Mouse (Mus musculus) CH12.LX (cell line): ENCODE data around the gene Slc5a4b. TPM values are rescaled to one million over a fixed set of nuclear protein-coding genes. Genes with fewer than 3 reads are reported as not detected.

Experiments
- DNase-seq: peaks from one replicate; pipeline ENCODE4 v3.0.0-alpha.2; 2013; ENCODE audit errors: extremely low read depth
- H3K27ac ChIP-seq: 2 replicates; pipeline ENCODE4 v1.5.1; 2012; ENCODE audit warnings: low read depth, mild to moderate bottlenecking, control low read depth, moderate library complexity; ENCODE audit not compliant: insufficient read depth
- H3K27me3 ChIP-seq: replicated peaks from 2 replicates; pipeline ENCODE3; 2012; ENCODE audit warnings: inconsistent platforms
- H3K36me3 ChIP-seq, 2 experiments: replicated peaks in 1 of 2; 2 replicates each; pipeline versions ENCODE3 to v1.6.1; 2012; ENCODE audit warnings: inconsistent platforms in 1 of 2, low read length in 1 of 2, mild to moderate bottlenecking in 1 of 2, mixed read lengths in 1 of 2, moderate library complexity in 1 of 2; ENCODE audit not compliant: control insufficient read depth in 1 of 2, insufficient read depth in 1 of 2
- H3K4me1 ChIP-seq, 2 experiments: 2 replicates each; pipeline ENCODE4 v1.6.1; 2012; ENCODE audit warnings: inconsistent platforms in 1 of 2, moderate library complexity in 1 of 2; ENCODE audit not compliant: insufficient read depth in 2 of 2, control insufficient read depth in 1 of 2
- H3K4me2 ChIP-seq: 2 replicates; pipeline ENCODE4 v1.6.1; 2012; ENCODE audit warnings: low read depth, mild to moderate bottlenecking, control low read depth; ENCODE audit not compliant: poor library complexity, insufficient read depth, severe bottlenecking
- H3K4me3 ChIP-seq, 3 experiments: fragments of 150-350 bp in 1 of 3; sonication (generic) in 1 of 3; replicated peaks in 1 of 3; 2 replicates each; pipeline versions ENCODE3 to v1.5.1; 2011 to 2012; ENCODE audit warnings: low read depth in 2 of 3, low read length in 2 of 3, mild to moderate bottlenecking in 2 of 3, moderate library complexity in 2 of 3, control low read depth in 1 of 3, improper control_type of control experiment in 1 of 3, inconsistent platforms in 1 of 3, mixed read lengths in 1 of 3; ENCODE audit not compliant: poor library complexity in 1 of 3
- H3K79me2 ChIP-seq: replicated peaks from 2 replicates; pipeline ENCODE4 v1.6.1; 2012; ENCODE audit warnings: mild to moderate bottlenecking, moderate library complexity; ENCODE audit not compliant: control insufficient read depth, poor library complexity, insufficient read depth, severe bottlenecking; ENCODE audit errors: extremely low read depth
- H3K9ac ChIP-seq: 2 replicates; pipeline ENCODE4 v1.6.1; 2012; ENCODE audit warnings: low read depth, mild to moderate bottlenecking, control low read depth, moderate library complexity; ENCODE audit not compliant: insufficient read depth
- H3K9me3 ChIP-seq: replicated peaks from 2 replicates; pipeline ENCODE3; 2012; ENCODE audit warnings: low read length, inconsistent platforms, mixed read lengths
- CHD1 ChIP-seq: IDR thresholded peaks from 2 replicates; pipeline ENCODE4 v1.6.1; 2012; ENCODE audit warnings: low read depth, low read length, improper control_type of control experiment, inconsistent platforms
- CTCF ChIP-seq, 2 experiments: IDR thresholded peaks in 1 of 2; conservative IDR thresholded peaks in 1 of 2; 2 replicates each; pipeline ENCODE4 v1.5.1; 2011 to 2012; ENCODE audit warnings: low read depth in 2 of 2, low read length in 2 of 2, improper control_type of control experiment in 1 of 2, inconsistent platforms in 1 of 2, mild to moderate bottlenecking in 1 of 2, moderate library complexity in 1 of 2
- E2F4 ChIP-seq: IDR thresholded peaks from 2 replicates; pipeline ENCODE4 v1.6.1; 2011; ENCODE audit warnings: low read depth, low read length, improper control_type of control experiment; ENCODE audit not compliant: insufficient replicate concordance
- ETS1 ChIP-seq: conservative IDR thresholded peaks from 2 replicates; pipeline ENCODE4 v1.6.1; 2012; ENCODE audit warnings: low read depth, mild to moderate bottlenecking, inconsistent platforms, low read length, improper control_type of control experiment, moderate library complexity
- IRF4 ChIP-seq: IDR thresholded peaks from 2 replicates; pipeline ENCODE4 v1.6.1; 2014; ENCODE audit warnings: low read depth, mild to moderate bottlenecking, inconsistent platforms, low read length, improper control_type of control experiment
- KAT2A ChIP-seq: IDR thresholded peaks from 2 replicates; pipeline ENCODE4 v1.6.1; 2012; ENCODE audit warnings: low read length, improper control_type of control experiment, inconsistent platforms; ENCODE audit not compliant: insufficient replicate concordance
- MAX ChIP-seq: IDR thresholded peaks from 2 replicates; pipeline ENCODE4 v1.6.1; 2011; ENCODE audit warnings: low read length, improper control_type of control experiment
- POLR2A ChIP-seq: IDR thresholded peaks from 2 replicates; pipeline ENCODE4 v1.6.1; 2011; ENCODE audit warnings: low read depth, mild to moderate bottlenecking, improper control_type of control experiment, low read length
- RAD21 ChIP-seq: IDR thresholded peaks from 2 replicates; pipeline ENCODE4 v1.6.1; 2011; ENCODE audit warnings: low read depth, mild to moderate bottlenecking, low read length, improper control_type of control experiment, moderate library complexity
- RCOR1 ChIP-seq: conservative IDR thresholded peaks from 2 replicates; pipeline ENCODE4 v1.6.1; 2012; ENCODE audit warnings: low read depth, mild to moderate bottlenecking, inconsistent platforms, low read length, improper control_type of control experiment
- TBP ChIP-seq: conservative IDR thresholded peaks from 2 replicates; pipeline ENCODE4 v1.6.1; 2011; ENCODE audit warnings: low read depth, low read length, improper control_type of control experiment
- UBTF ChIP-seq: IDR thresholded peaks from 2 replicates; pipeline ENCODE4 v1.6.1; 2012; ENCODE audit warnings: low read depth, mild to moderate bottlenecking, inconsistent platforms, low read length, improper control_type of control experiment, moderate library complexity
- ZC3H11A ChIP-seq: IDR thresholded peaks from 2 replicates; pipeline ENCODE4 v1.6.1; 2012; ENCODE audit warnings: low read depth, mild to moderate bottlenecking, inconsistent platforms, low read length, improper control_type of control experiment
- ZMIZ1 ChIP-seq: IDR thresholded peaks from 2 replicates; pipeline ENCODE4 v1.6.1; 2012; ENCODE audit warnings: low read depth, mild to moderate bottlenecking, inconsistent platforms, low read length, improper control_type of control experiment
- ZNF384 ChIP-seq: IDR thresholded peaks from 2 replicates; pipeline ENCODE4 v1.6.1; 2012; ENCODE audit warnings: low read depth, low read length, improper control_type of control experiment, inconsistent platforms
- dilution Hi-C: fragments of 300-500 bp; cut with MboI; formaldehyde crosslinking; loops from 2 replicates; pipeline ENCODE4 v1.14.3; 2020; ENCODE audit warnings: low sequenced_read_pairs; ENCODE audit not compliant: extremely low pct_unique_long_range_greater_than_20kb, extremely low pct_ligation_motif_present
- in situ Hi-C: fragments of 300-500 bp; cut with MboI; formaldehyde crosslinking; loops from 3 replicates; pipeline ENCODE4 v1.14.3; 2019; ENCODE audit warnings: low sequenced_read_pairs, low pct_ligation_motif_present, low pct_unique_long_range_greater_than_20kb, mixed read lengths
- polyA plus RNA-seq: library from polyadenylated mRNA; unstranded; fragments of >175 nt; gene quantifications from 2 replicates; pipeline ENCODE4 v1.2.1, GENCODE M21; 2012; ENCODE audit warnings: low read depth; ENCODE audit not compliant: insufficient read length
- total RNA-seq, 2 experiments: library from RNA; depleted of rRNA; stranded (reverse); fragments of 300-350 nt in 1 of 2; fragments of >200 nt in 1 of 2; gene quantifications; 2 replicates each; pipeline ENCODE4 v1.2.3; 2012 to 2014

Gene Slc5a4b
- total and polyA plus RNA-seq, 3 experiments: not detected

GRCm38 (mm10) chr10:76027127-76028015 is 83.4 kb downstream of the Slc5a4b start:
- H3K27me3 ChIP-seq: no peaks in the 10 kb centered on the region
- peaks cover 13 to 32% of the 10 kb centered on the region in 2 experiments for H3K4me1 ChIP-seq
- peaks cover 9% of the 10 kb centered on the region for H3K9me3 ChIP-seq
- no peak overlapping the region for H3K4me3 ChIP-seq
- H3K9ac ChIP-seq: no peak overlapping the region
- TF ChIP-seq CTCF (conservative IDR thresholded peaks at IDR 0.05 in 1 of 2, IDR thresholded peaks at IDR 0.05 in 1 of 2; ENCODE audit: low read depth in 2 of 2, low read length in 2 of 2) (0 out of 4 replicates have a peak, but pooled peaks of 1 of the 2 experiments have one; percentile 1), RAD21 (no peak), ZMIZ1 (peak; percentile 52), ZNF384 (peak; percentile 39; the same call in 1 of the 2 replicates)
- DNase-seq: no peak
- in situ Hi-C loops: no loop called here
- H3K27ac ChIP-seq: no peak overlapping the region
- no peaks in the 10 kb centered on the region for H3K79me2 ChIP-seq
- H3K4me2 ChIP-seq: peak overlapping the region; percentile 35
- dilution Hi-C loops: no loop called here
- no peaks in the 10 kb centered on the region for H3K36me3 ChIP-seq

GRCm38 (mm10) chr10:76025470-76026190 is 85.1 kb downstream of the Slc5a4b start:
- Histone ChIP-seq H3K9me3 (peaks cover 9% of the 10 kb centered on the region), H3K4me2 (no peak overlapping the region), H3K27ac (no peak overlapping the region), H3K4me3 (no peak overlapping the region), H3K36me3 (no peaks in the 10 kb centered on the region), H3K9ac (no peak overlapping the region), H3K4me1 (peaks cover 13 to 29% of the 10 kb centered on the region in 2 experiments), H3K79me2 (no peaks in the 10 kb centered on the region), H3K27me3 (no peaks in the 10 kb centered on the region)
- no peak for TF ChIP-seq MAX
- no peak for TF ChIP-seq RAD21
- TF ChIP-seq ZC3H11A: no peak
- no peak for TF ChIP-seq IRF4
- TF ChIP-seq TBP: no peak
- TF ChIP-seq POLR2A: no peak
- TF ChIP-seq CHD1: no peak
- dilution Hi-C loops (no loop called here), in situ Hi-C loops (no loop called here)
- no peak for DNase-seq

GRCm38 (mm10) chr10:76023921-76024320 is 86.8 kb downstream of the Slc5a4b start:
- H3K27ac ChIP-seq: no peak overlapping the region
- H3K9ac ChIP-seq: no peak overlapping the region
- in situ Hi-C loops (no loop called here), dilution Hi-C loops (no loop called here)
- H3K4me3 ChIP-seq: no peak overlapping the region
- H3K27me3 ChIP-seq: no peaks in the 10 kb centered on the region
- DNase-seq: no peak
- no peak overlapping the region for H3K4me2 ChIP-seq
- TF ChIP-seq ETS1 (no peak), RCOR1 (no peak), KAT2A (no peak), IRF4 (no peak), UBTF (no peak), E2F4 (no peak)
- peaks cover 6 to 17% of the 10 kb centered on the region in 2 experiments; a peak in 3 of 4 replicates for H3K4me1 ChIP-seq
- no peaks in the 10 kb centered on the region for H3K36me3 ChIP-seq
- H3K79me2 ChIP-seq: no peaks in the 10 kb centered on the region
- peaks cover 17% of the 10 kb centered on the region for H3K9me3 ChIP-seq
